Mouse (Mus musculus) layer of hippocampus, adult 18-20 months (tissue): Measurements from ENCODE around the gene Tnfsf12. TPM values are rescaled to one million over a fixed set of nuclear protein-coding genes. Genes with fewer than 3 reads are reported as not detected.

Experiments
- DNase-seq, 2 experiments: peaks; one replicate each; pipeline ENCODE4 v3.0.0; 2022; ENCODE audit warnings: low spot score in 2 of 2
- microRNA-seq, 2 experiments: library from miRNA; unstranded; fragments of <30 nt; microRNA quantifications; one replicate each; pipeline ENCODE4 v1.2.0; 2021
- total RNA-seq, 2 experiments: library from RNA; stranded (reverse); gene quantifications; 2 replicates each; pipeline ENCODE4 v1.2.3; 2021

Tnfsf12 gene
- total RNA-seq, 2 experiments from 2014 or later: 11.4 to 12.4 TPM

GRCm38 (mm10) chr11:69656617-69657461 is 38.8 kb downstream of the Tnfsf12 start:
- peak in 1 of 2 experiments; percentile 59 for DNase-seq

GRCm38 (mm10) chr11:69656065-69656455 is 39.6 kb downstream of the Tnfsf12 start:
- DNase-seq: no peak

DNA sequence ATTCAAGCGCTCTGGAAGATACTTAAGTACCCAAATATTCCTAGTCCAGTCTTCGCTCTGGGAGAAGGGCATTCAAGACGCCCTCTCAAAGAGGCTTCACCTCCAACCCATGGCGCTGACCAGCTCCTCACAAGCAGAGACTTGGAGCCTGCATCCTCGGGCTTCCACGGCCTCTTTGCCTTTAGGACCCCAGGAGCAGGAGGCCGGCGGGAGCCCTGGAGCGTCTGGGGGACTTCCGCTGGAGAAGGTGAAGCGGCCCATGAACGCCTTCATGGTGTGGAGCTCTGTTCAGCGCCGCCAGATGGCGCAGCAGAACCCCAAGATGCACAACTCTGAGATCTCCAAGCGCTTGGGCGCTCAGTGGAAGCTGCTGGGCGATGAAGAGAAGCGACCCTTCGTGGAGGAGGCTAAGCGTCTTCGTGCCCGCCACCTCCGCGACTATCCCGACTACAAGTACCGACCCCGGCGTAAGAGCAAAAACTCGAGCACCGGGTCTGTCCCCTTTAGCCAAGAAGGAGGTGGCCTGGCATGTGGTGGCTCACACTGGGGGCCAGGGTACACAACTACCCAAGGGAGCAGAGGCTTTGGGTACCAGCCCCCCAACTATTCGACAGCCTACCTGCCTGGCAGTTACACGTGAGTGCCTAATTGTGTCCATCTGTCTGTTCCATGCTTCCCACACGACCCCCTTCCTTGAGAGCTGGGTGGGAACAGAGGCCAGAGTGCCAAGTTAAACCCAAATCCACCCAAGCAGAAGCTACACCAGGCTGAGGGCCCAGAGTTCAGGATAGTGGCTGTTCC is 40.2 kb downstream of the Tnfsf12 start, which contains the start of gene Sox15:
Gene Sox15, plus strand, starts transcription at position 51 of the 801 bp plus-strand sequence.
- peak in 1 of 2 experiments; percentile 84 for DNase-seq

DNA sequence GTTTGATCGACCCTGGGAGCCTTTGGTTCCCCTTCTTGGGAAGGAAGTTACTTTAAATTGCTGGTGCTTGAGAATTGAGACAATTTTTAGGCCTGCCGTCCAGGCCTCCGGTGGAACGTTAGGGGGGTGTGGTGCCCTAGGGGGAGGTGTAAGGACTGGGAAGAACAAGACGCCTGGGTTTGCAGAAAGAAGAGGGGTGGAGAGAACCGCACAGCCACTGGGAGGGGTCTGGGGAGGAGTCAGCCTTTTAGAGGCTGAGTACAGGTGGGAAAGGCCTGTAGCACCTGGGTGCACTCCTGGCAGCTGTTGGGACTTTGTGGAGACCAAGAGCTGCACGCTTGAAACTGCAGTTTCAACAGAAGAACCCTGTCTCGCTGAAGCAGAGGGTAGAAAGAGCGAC is 40.9 kb downstream of the Tnfsf12 start:
- DNase-seq: no peak

GRCm38 (mm10) chr11:69653399-69653798 is 42.2 kb downstream of the Tnfsf12 start:
- no peak for DNase-seq

- DNase-seq: no peak
Observed at GRCm38 (mm10) chr11:69645860-69646259, 49.8 kb downstream of the Tnfsf12 start.

Small RNAs within 50 kb of the gene (microRNA-seq; reads per million reads assigned to microRNA genes)
- 4.5 to 5.2 reads per million in 2 experiments for gene Mir1934

Other genes starting within 250 kb of the Tnfsf12 start
- gene Dnah2, start 146.7 kb downstream of the Tnfsf12 start, total RNA-seq: 1 to 10 TPM; 3.9 to 4.3 TPM
- gene Efnb3, start 135.6 kb downstream of the Tnfsf12 start, total RNA-seq: 100 to 1,000 TPM; 126 to 137 TPM
- gene Wrap53, start 115.6 kb downstream of the Tnfsf12 start, total RNA-seq: 10 to 100 TPM; 14.3 to 14.8 TPM
- gene Trp53, start 115.5 kb downstream of the Tnfsf12 start, total RNA-seq: 10 to 100 TPM; 25.5 to 26.9 TPM
- 100 to 1,000 TPM; 402 to 407 TPM for gene Atp1b2, start 89.9 kb downstream of the Tnfsf12 start, total RNA-seq
- not detected for gene Shbg, start 77.9 kb downstream of the Tnfsf12 start, total RNA-seq
- 10 to 100 TPM in 1 of 2 experiments, 1 to 10 TPM in 1; 9.5 to 12.1 TPM for gene Sat2, start 73.8 kb downstream of the Tnfsf12 start, total RNA-seq
- 100 to 1,000 TPM; 139 to 142 TPM for gene Fxr2, start 62.9 kb downstream of the Tnfsf12 start, total RNA-seq
- gene Sox15, start 40.5 kb downstream of the Tnfsf12 start, total RNA-seq: not detected
- 10 to 100 TPM; 56.2 to 60.3 TPM for gene Mpdu1, start 33.2 kb downstream of the Tnfsf12 start, total RNA-seq
- gene Cd68, start 29.7 kb downstream of the Tnfsf12 start, total RNA-seq: 10 to 100 TPM; 13.1 to 13.8 TPM
- gene Eif4a1, start 23.4 kb downstream of the Tnfsf12 start, total RNA-seq: 100 to 1,000 TPM; 325 to 357 TPM
- gene Senp3, start 13.8 kb downstream of the Tnfsf12 start, total RNA-seq: 10 to 100 TPM; 96.1 to 97.5 TPM
- 1 to 10 TPM; 1.9 to 2.0 TPM for gene Tnfsf13, start 10.1 kb downstream of the Tnfsf12 start, total RNA-seq
- 1 to 10 TPM; 1.2 to 1.6 TPM for gene Tnfsfm13, start 249 bp upstream of the Tnfsf12 start, total RNA-seq
- 10 to 100 TPM; 55.6 to 55.9 TPM for gene Polr2a, start 62.8 kb upstream of the Tnfsf12 start, total RNA-seq
- gene Slc35g3, start 66.1 kb upstream of the Tnfsf12 start, total RNA-seq: not detected
- gene Zbtb4, start 70.1 kb upstream of the Tnfsf12 start, total RNA-seq: 100 to 1,000 TPM; 147 to 152 TPM
- 1 to 10 TPM in 1 of 2 experiments, under 1 TPM in 1; 0.52 to 1.0 TPM for gene Chrnb1, start 100.1 kb upstream of the Tnfsf12 start, total RNA-seq
- 10 to 100 TPM; 27.4 to 27.6 TPM for gene Fgf11, start 106.0 kb upstream of the Tnfsf12 start, total RNA-seq
- gene Tmem102, start 109.8 kb upstream of the Tnfsf12 start, total RNA-seq: not detected
- not detected for gene Gm39566, start 119.4 kb upstream of the Tnfsf12 start, total RNA-seq
- not detected for gene Spem2, start 122.6 kb upstream of the Tnfsf12 start, total RNA-seq
- gene Spem1, start 126.3 kb upstream of the Tnfsf12 start, total RNA-seq: under 1 TPM in 1 of 2 experiments, not detected in 1; 0.62 TPM
- 100 to 1,000 TPM; 191 to 196 TPM for gene Nlgn2, start 141.9 kb upstream of the Tnfsf12 start, total RNA-seq
- 100 to 1,000 TPM; 110 to 117 TPM for gene Tmem256, start 142.7 kb upstream of the Tnfsf12 start, total RNA-seq
- gene Plscr3, start 150.5 kb upstream of the Tnfsf12 start, total RNA-seq: 10 to 100 TPM; 15.9 to 16.1 TPM
- gene Tnk1, start 162.9 kb upstream of the Tnfsf12 start, total RNA-seq: not detected
- not detected for gene Tmem95, start 182.2 kb upstream of the Tnfsf12 start, total RNA-seq
- 1 to 10 TPM; 1.3 to 1.4 TPM for gene Kctd11, start 185.6 kb upstream of the Tnfsf12 start, total RNA-seq
- gene Acap1, start 199.7 kb upstream of the Tnfsf12 start, total RNA-seq: not detected
- under 1 TPM; 0.17 to 0.58 TPM for gene 2810408A11Rik, start 205.1 kb upstream of the Tnfsf12 start, total RNA-seq
- 100 to 1,000 TPM; 108 to 114 TPM for gene Neurl4, start 205.2 kb upstream of the Tnfsf12 start, total RNA-seq
- 10 to 100 TPM; 35.7 to 36.1 TPM for gene Gps2, start 218.0 kb upstream of the Tnfsf12 start, total RNA-seq
- 100 to 1,000 TPM; 438 to 463 TPM for gene Eif5a, start 226.1 kb upstream of the Tnfsf12 start, total RNA-seq
- gene Ybx2, start 239.9 kb upstream of the Tnfsf12 start, total RNA-seq: 1 to 10 TPM; 8.7 to 9.2 TPM